Mouse (Mus musculus) heart, embryonic 11.5 days (tissue): Measurements from ENCODE around the gene Tmem30b. TPM values are rescaled to one million over a fixed set of nuclear protein-coding genes. Genes with fewer than 3 reads are reported as not detected.

Source experiments
- ATAC-seq: fragments of 200-750 bp; cut with Nextera tagmentation; replicated peaks from 2 replicates; pipeline ENCODE4 v1.8.0; 2017; ENCODE audit warnings: moderate library complexity; ENCODE audit not compliant: insufficient number of reproducible peaks, low FRiP score, low TSS enrichment
- H3K27ac ChIP-seq: fragments of 300-500 bp; sonication (generic); 2 replicates; pipeline ENCODE4 v1.5.1; 2014; ENCODE audit warnings: mild to moderate bottlenecking, low read depth, low read length
- H3K27me3 ChIP-seq: fragments of 300-500 bp; sonication (generic); 2 replicates; pipeline ENCODE4 v1.6.1; 2014; ENCODE audit warnings: mild to moderate bottlenecking, low read length, mixed read lengths; ENCODE audit not compliant: control insufficient read depth, insufficient read depth
- H3K36me3 ChIP-seq: fragments of 300-500 bp; sonication (generic); 2 replicates; pipeline ENCODE4 v1.6.1; 2014; ENCODE audit warnings: mild to moderate bottlenecking, low read length, moderate library complexity, mixed read lengths; ENCODE audit not compliant: control insufficient read depth, insufficient read depth
- H3K4me1 ChIP-seq: fragments of 300-500 bp; sonication (generic); 2 replicates; pipeline ENCODE4 v1.6.1; 2014; ENCODE audit warnings: low read length; ENCODE audit not compliant: control insufficient read depth, insufficient read depth
- H3K4me2 ChIP-seq: fragments of 300-500 bp; sonication (generic); 2 replicates; pipeline ENCODE4 v1.6.1; 2014; ENCODE audit warnings: mild to moderate bottlenecking, moderate library complexity
- H3K4me3 ChIP-seq: fragments of 300-500 bp; sonication (generic); 2 replicates; pipeline ENCODE4 v1.5.1; 2014; ENCODE audit warnings: low read depth, low read length
- H3K9ac ChIP-seq: fragments of 300-500 bp; sonication (generic); 2 replicates; pipeline ENCODE4 v1.6.1; 2014; ENCODE audit warnings: mild to moderate bottlenecking, low read depth, low read length, moderate library complexity
- H3K9me3 ChIP-seq: fragments of 300-500 bp; sonication (generic); replicated peaks from 2 replicates; pipeline ENCODE4 v1.6.1; 2016; ENCODE audit warnings: low read length; ENCODE audit not compliant: control insufficient read depth
- WGBS: fragments of 180-500 bp; shearing (Covaris S2); extraction: QIAGEN DNeasy Blood & Tissue Kit; methylation state at CpG from one replicate; pipeline ENCODE4 v1.1.7; 2014; ENCODE audit not compliant: insufficient replicate concordance; 5-methylcytosine and 5-hydroxymethylcytosine counted together
- polyA plus RNA-seq: library from polyadenylated mRNA; unstranded; fragments of >200 nt; fragmentation: Nextera tagmentation; extraction: Ambion mirVana; gene quantifications from 2 replicates; pipeline ENCODE4 v1.2.1, GENCODE M21; 2014

The Tmem30b gene
- 0.30 TPM in 2 replicates for polyA plus RNA-seq

GRCm38 (mm10) chr12:73546086-73546711 lies at the start of gene Tmem30b:
Gene Tmem30b (minus strand): TSS chr12:73546392.
- Histone ChIP-seq H3K9me3 (no peaks in the 10 kb centered on the region), H3K4me3 (peak within 1 kb of the TSS; percentile 44), H3K9ac (peak within 1 kb of the TSS; percentile 54), H3K4me2 (peak within 1 kb of the TSS; percentile 83), H3K4me1 (peaks cover 6% of the 10 kb centered on the region; the same call in 1 of the 2 replicates), H3K36me3 (no peaks in the 10 kb centered on the region), H3K27ac (no peak within 1 kb of the TSS), H3K27me3 (peaks cover 59% of the 10 kb centered on the region)
- peak; percentile 39; the same call in 1 of the 2 replicates for ATAC-seq
- WGBS: 3% methylated on average over 50 of the region's 61 CpGs

DNA sequence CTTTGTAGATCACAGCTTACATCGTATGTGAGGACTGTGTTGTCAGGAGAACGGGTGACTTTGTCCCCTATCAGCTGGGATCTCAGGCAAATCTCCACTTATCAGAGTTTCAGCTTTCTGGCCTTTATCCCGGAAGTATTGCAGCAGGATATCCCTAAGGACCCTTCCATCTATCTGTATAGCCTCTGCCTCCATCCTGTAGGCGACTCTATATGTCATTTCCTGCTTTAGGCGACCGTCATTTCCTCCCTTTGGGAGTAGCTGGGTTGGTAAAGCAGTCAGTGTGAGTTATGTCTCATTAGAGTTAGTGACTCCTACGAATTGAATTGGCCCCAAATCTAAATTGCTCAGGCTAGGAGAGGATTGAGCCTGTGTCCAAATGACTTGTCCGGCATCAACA lies 49.0 kb upstream of the Tmem30b start:
- ATAC-seq: no peak
- H3K9ac ChIP-seq: no peak overlapping the region
- no peaks in the 10 kb centered on the region for H3K9me3 ChIP-seq
- H3K4me3 ChIP-seq: no peak overlapping the region
- H3K4me2 ChIP-seq: no peak overlapping the region
- WGBS: 52% methylated on average over 8 of the region's 8 CpGs
- H3K27ac ChIP-seq: no peak overlapping the region
- no peaks in the 10 kb centered on the region for H3K36me3 ChIP-seq
- no peaks in the 10 kb centered on the region for H3K27me3 ChIP-seq
- 0 out of 2 replicates have a peak, but pooled peaks cover 3% of the 10 kb centered on the region for H3K4me1 ChIP-seq

DNA sequence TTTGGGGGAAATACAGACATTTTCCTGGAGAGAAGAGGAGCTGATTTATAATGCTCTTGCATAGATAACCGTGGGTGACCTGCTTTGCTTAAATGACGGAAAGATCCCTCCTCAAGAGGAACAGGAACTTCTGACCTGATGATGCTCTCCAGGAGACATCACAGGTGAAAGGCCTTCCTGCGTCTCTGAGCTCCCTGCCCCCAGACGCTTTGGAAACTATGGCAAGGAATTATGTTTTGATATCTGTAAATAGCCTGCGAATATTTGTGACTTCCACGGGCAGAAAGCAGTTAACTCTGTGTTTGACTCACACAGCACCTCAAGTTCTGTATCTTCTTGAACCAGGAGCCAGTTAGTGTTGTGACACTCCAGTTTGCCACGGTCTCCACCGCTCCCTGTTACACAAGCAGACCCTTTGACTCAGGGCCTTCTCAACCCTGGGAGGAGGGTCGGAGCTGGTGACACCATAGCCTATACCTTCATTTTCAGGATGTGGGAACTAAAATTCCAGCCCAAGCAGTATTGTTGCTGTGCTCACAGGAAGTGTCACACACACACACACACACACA lies 48.1 kb upstream of the Tmem30b start:
- WGBS: 74% methylated on average over 9 of the region's 9 CpGs
- ATAC-seq: no peak
- H3K27ac ChIP-seq: no peak overlapping the region

DNA sequence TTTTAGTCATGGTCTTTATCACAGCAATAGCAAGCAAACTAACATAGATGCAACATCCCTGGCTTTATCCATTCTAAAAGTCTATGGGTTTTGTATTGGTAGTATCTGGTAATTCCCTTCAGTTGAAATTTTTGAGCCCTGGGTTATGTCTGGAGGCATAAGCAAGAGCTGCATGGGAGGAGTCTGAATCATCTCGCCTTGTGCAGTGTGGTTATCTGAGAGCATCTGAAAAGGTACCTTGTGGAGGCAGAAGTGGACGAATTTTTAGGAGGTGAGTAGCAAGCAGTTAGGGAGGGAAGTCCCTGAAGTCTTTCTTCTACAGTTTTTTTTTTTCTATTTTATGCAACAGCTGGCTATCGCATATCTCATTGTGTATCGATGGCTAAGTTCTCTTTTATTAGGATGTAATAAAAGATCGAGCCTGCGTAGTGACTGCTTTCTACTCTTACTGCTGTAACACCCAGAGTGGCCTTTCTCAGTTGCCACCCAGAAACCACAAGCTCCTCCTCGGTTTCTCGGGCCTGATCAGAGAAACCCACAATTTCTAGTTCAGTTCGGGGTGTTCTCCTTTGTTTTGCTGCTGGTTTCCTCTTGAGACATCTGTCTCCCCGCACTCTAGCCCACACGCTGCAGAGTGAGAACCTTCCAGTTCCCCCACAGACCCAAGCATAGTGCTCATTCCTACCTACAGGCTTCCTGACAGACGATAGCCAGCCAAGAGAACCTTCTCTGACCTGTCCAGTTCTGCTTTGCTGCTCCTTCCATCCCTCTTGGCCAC lies 47.0 kb upstream of the Tmem30b start:
- no peaks in the 10 kb centered on the region for H3K9me3 ChIP-seq
- ATAC-seq: no peak
- WGBS: 75% methylated on average over 12 of the region's 12 CpGs
- H3K27me3 ChIP-seq: no peaks in the 10 kb centered on the region
- 0 out of 2 replicates have a peak, but pooled peaks cover under 1% of the 10 kb centered on the region for H3K4me1 ChIP-seq
- H3K4me3 ChIP-seq: no peak overlapping the region
- H3K27ac ChIP-seq: no peak overlapping the region
- no peak overlapping the region for H3K4me2 ChIP-seq
- no peaks in the 10 kb centered on the region for H3K36me3 ChIP-seq
- H3K9ac ChIP-seq: no peak overlapping the region

More for the DNA sequence above, 48.1 kb upstream of the Tmem30b start:
- Histone ChIP-seq H3K4me1 (0 out of 2 replicates have a peak, but pooled peaks cover 3% of the 10 kb centered on the region), H3K4me2 (no peak overlapping the region), H3K36me3 (no peaks in the 10 kb centered on the region), H3K9ac (no peak overlapping the region), H3K4me3 (no peak overlapping the region), H3K27me3 (no peaks in the 10 kb centered on the region), H3K9me3 (no peaks in the 10 kb centered on the region)

DNA sequence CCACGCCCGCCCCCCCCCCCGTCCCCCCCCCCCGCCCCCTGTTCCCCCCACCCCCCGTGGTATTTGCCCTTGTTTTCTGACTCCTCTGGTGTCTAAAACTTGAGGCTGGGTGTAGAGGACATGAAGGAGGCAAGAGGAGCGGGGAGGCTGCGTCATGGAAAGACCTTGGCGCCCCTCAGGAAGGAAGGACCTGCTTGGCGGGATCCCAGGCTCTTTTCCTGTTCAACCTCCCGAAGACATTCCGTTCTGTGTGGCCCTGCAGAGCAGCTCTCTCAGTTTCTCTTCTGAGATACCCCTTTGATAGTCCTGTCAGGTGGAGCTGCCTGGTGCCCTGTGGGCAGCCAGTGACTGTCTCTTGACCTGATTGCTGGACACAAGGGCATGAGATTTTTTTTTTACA lies 45.4 kb upstream of the Tmem30b start:
- Histone ChIP-seq H3K9me3 (no peaks in the 10 kb centered on the region), H3K9ac (no peak overlapping the region), H3K4me1 (no peaks in the 10 kb centered on the region), H3K36me3 (no peaks in the 10 kb centered on the region), H3K27ac (no peak overlapping the region), H3K27me3 (no peaks in the 10 kb centered on the region), H3K4me2 (no peak overlapping the region), H3K4me3 (no peak overlapping the region)
- no peak for ATAC-seq
- WGBS: 57% methylated on average over 5 of the region's 11 CpGs

- H3K4me1 ChIP-seq: no peaks in the 10 kb centered on the region
- H3K36me3 ChIP-seq: no peaks in the 10 kb centered on the region
- no peak for ATAC-seq
- WGBS: 77% methylated on average over 15 of the region's 15 CpGs
- peaks cover 5% of the 10 kb centered on the region; the same call in 1 of the 2 replicates for H3K27me3 ChIP-seq
- no peaks in the 10 kb centered on the region for H3K9me3 ChIP-seq
- no peak overlapping the region for H3K4me3 ChIP-seq
- no peak overlapping the region for H3K9ac ChIP-seq
- no peak overlapping the region for H3K4me2 ChIP-seq
- H3K27ac ChIP-seq: no peak overlapping the region
Observed at GRCm38 (mm10) chr12:73590627-73591276, 44.6 kb upstream of the Tmem30b start.

GRCm38 (mm10) chr12:73587262-73587661 lies 41.1 kb upstream of the Tmem30b start:
- Histone ChIP-seq H3K4me3 (peak overlapping the region; percentile 25), H3K36me3 (no peaks in the 10 kb centered on the region), H3K4me2 (peak overlapping the region; percentile 44), H3K4me1 (no peaks in the 10 kb centered on the region), H3K9ac (0 out of 2 replicates have a peak overlapping the region, but pooled peaks have one; percentile 1), H3K27ac (no peak overlapping the region), H3K27me3 (peaks cover 7% of the 10 kb centered on the region; the same call in 1 of the 2 replicates), H3K9me3 (no peaks in the 10 kb centered on the region)
- WGBS: 29% methylated on average over 3 of the region's 3 CpGs
- no peak for ATAC-seq

DNA sequence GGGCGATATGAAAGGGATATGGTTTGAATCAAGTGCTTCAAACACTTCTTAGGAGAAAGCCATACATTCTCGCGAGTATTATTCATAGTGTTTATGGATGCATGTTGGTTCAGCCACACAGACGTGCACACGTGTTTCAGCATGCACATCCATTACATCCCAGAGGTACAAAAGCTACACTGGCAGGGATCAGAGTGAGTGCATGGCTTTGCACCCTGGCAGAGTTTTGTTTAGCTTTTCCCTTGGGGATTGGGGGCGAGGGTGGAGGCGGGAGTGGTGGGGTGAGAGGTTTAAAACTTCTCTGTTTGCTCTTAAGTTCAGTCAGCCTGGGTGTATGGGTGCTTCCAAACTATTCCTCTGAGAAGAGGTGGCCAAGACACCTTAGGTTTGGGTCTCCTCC lies 39.7 kb upstream of the Tmem30b start:
- peak overlapping the region; percentile 85 for H3K4me2 ChIP-seq
- WGBS: 2% methylated on average over 7 of the region's 7 CpGs
- H3K4me3 ChIP-seq: peak overlapping the region; percentile 79
- ATAC-seq: no peak
- no peak overlapping the region for H3K27ac ChIP-seq
- no peaks in the 10 kb centered on the region for H3K9me3 ChIP-seq
- H3K9ac ChIP-seq: peak overlapping the region; percentile 91
- H3K4me1 ChIP-seq: no peaks in the 10 kb centered on the region
- no peaks in the 10 kb centered on the region for H3K36me3 ChIP-seq
- peaks cover 7% of the 10 kb centered on the region; the same call in 1 of the 2 replicates for H3K27me3 ChIP-seq
